Mouse (Mus musculus): Measurements from ENCODE around the gene Lgals9.

GRCm38 (mm10) chr11:79002551-79002951 lies 17.8 kb upstream of the Lgals9 start:
- TF ChIP-seq POLR2A (IDR thresholded peaks at IDR 0.05; ENCODE audit: control insufficient read depth, extremely low read depth, insufficient read depth, low read length, poor library complexity) (no peak), CTCF (IDR thresholded peaks at IDR 0.05; ENCODE audit: borderline replicate concordance, control insufficient read depth, extremely low read depth, insufficient read depth, low read length, poor library complexity) (no peak)

All from thymus, adult 2 months (tissue).